ENCODE assay signal across 17 mouse cellular contexts in the genomic region with DNA sequence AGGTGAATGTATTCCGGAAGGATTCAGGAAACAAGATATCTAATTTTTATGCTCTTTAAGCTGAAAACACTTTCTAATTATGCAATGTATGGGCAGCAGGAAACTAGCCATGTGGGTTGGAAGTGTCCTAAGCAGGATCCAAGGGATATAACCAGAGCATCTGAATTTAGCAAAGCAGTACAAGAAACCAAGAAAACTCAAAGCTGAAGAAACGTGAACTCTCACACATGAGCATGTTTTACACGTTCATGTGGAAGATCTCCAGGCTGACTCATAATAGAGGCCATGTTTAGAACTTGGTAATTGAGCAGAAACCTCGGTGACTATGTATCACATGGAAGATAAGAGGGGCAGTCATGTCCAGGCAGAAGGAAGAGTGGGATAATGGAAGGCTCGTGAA.
"Had no signal": no experiment of that assay in that cellular context is flagged by ENCODE, and none has a peak within 500 bp of the region (broad histone marks: within the 10 kb centered on the region; RNA-seq: fewer than 3 reads in every experiment).

No protein-coding gene starts in this region.

- H3K27ac ChIP-seq: kidney, embryonic 15.5 days; limb, embryonic 12.5 days; liver, embryonic 13.5 days; lung, embryonic 15.5 days; macrophage; midbrain, embryonic 15.5 days; stomach, embryonic 15.5 days had no signal

- H3K4me1 ChIP-seq: kidney, embryonic 15.5 days; limb, embryonic 12.5 days; liver, embryonic 13.5 days; lung, embryonic 15.5 days; megakaryocyte, embryonic 14.5 days; midbrain, embryonic 15.5 days; stomach, embryonic 15.5 days had no signal

- H3K9me3 ChIP-seq: kidney, embryonic 15.5 days; limb, embryonic 12.5 days; liver, embryonic 13.5 days; lung, embryonic 15.5 days; megakaryocyte, embryonic 14.5 days; midbrain, embryonic 15.5 days; stomach, embryonic 15.5 days had no signal

- H3K4me2 ChIP-seq: kidney, embryonic 15.5 days; limb, embryonic 12.5 days; liver, embryonic 13.5 days; lung, embryonic 15.5 days; midbrain, embryonic 11.5 days; midbrain, embryonic 15.5 days; stomach, embryonic 15.5 days had no signal

- ATAC-seq: intestine, embryonic 16.5 days; liver, postnatal 0 days; midbrain, embryonic 15.5 days had no signal

- H3K4me3 ChIP-seq: kidney, embryonic 15.5 days; limb, embryonic 12.5 days; liver, embryonic 13.5 days; lung, embryonic 15.5 days; megakaryocyte, embryonic 14.5 days; midbrain, embryonic 15.5 days; stomach, embryonic 15.5 days had no signal

- DNase-seq: kidney, adult 2 months; kidney, postnatal 36 days; liver; liver, embryonic 13.5 days; liver, postnatal 0 days; lung, postnatal 14 days; right cerebral cortex, postnatal 14 days; thymus, postnatal 36 days had no signal

- H3K36me3 ChIP-seq: kidney, embryonic 15.5 days; limb, embryonic 12.5 days; liver, embryonic 13.5 days; lung, embryonic 15.5 days; midbrain, embryonic 15.5 days; stomach, embryonic 15.5 days had no signal

- H3K9ac ChIP-seq: kidney, embryonic 15.5 days; limb, embryonic 12.5 days; liver, embryonic 13.5 days; liver, postnatal 0 days; lung, embryonic 15.5 days; midbrain, embryonic 15.5 days; stomach, embryonic 15.5 days had no signal

- H3K27me3 ChIP-seq: kidney, embryonic 15.5 days; limb, embryonic 12.5 days; liver, embryonic 13.5 days; lung, embryonic 15.5 days; megakaryocyte, embryonic 14.5 days; midbrain, embryonic 15.5 days; stomach, embryonic 15.5 days had no signal
